Mouse (Mus musculus) bone marrow, adult 2 months (tissue): ENCODE results near the gene Eppin.

Experiments used
- CTCF ChIP-seq: fragments of 200-500 bp; IDR thresholded peaks from 2 replicates; pipeline ENCODE4 v1.5.1; 2011; ENCODE audit warnings: low read length, control low read depth; ENCODE audit not compliant: control insufficient read depth, insufficient read depth
- POLR2A ChIP-seq: fragments of 200-500 bp; IDR thresholded peaks from 2 replicates; pipeline ENCODE4 v1.6.1; 2011; ENCODE audit warnings: low read depth, mild to moderate bottlenecking, control low read depth, low read length, borderline replicate concordance; ENCODE audit not compliant: control insufficient read depth

DNA sequence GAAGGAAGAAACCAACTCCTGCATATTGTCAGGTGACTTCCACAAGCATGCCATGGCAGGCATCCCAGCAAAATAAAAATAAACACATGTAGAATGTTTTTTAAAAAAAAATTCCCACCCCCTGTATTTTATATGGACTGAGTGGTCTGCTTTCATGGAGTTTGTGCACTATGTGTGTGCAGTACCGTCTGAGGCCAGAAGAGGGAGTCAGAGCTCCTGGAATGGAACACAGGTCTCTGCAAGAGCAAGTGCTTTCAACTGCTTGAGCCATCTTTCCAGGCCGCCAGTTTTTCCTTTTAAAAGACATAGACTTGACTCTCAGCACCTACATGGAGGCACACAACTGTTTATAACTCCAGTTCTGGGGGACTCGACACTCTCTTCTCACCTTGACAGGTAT, 10.1 kb upstream of the Eppin start:
- no peak for TF ChIP-seq CTCF
- no peak for TF ChIP-seq POLR2A
